Comparison of ENCODE assay signal across 28 mouse cellular contexts in genomic region chr7:144667091-144667490, GRCm38 (mm10).
A peak's percentile ranks its signal among the peaks of the same experiment; 100 is the strongest.
DNase-seq lines count a peak whose midpoint lies in the region; ATAC-seq and TF ChIP-seq lines count a peak whose summit lies in the region.
"Had no signal": no experiment of that assay in that cellular context is flagged by ENCODE, and none has a peak within 500 bp of the region (broad histone marks: within the 10 kb centered on the region; RNA-seq: fewer than 3 reads in every experiment).

No protein-coding gene starts in this region.

- TF ChIP-seq CTCF in lung, adult 2 months (IDR thresholded peaks at IDR 0.05; ENCODE audit: insufficient read depth, low read length): no peak

- WGBS in lung, embryonic 16.5 days: 82% methylated on average over 6 of the region's 6 CpGs
- 74% methylated on average over 6 of the region's 6 CpGs for WGBS in lung, adult 2 months

- H3K9ac ChIP-seq in lung, embryonic 16.5 days (ENCODE audit: low read length): no peak overlapping the region
- H3K9ac ChIP-seq: embryonic facial prominence, embryonic 13.5 days; forebrain, embryonic 12.5 days; forebrain, embryonic 15.5 days; heart, embryonic 13.5 days; hindbrain, embryonic 14.5 days had no signal

- H3K27me3 ChIP-seq in lung, embryonic 16.5 days (ENCODE audit: control insufficient read depth, insufficient read depth, low read depth, low read length): no peaks in the 10 kb centered on the region
- H3K27me3 ChIP-seq: embryonic facial prominence, embryonic 13.5 days; forebrain, embryonic 15.5 days; heart, embryonic 13.5 days had no signal

- no peak for TF ChIP-seq POLR2A in lung, adult 2 months (IDR thresholded peaks at IDR 0.05; ENCODE audit: borderline replicate concordance, extremely low read depth, low read depth, low read length)

- H3K4me1 ChIP-seq in lung, embryonic 16.5 days (replicated peaks; ENCODE audit: control insufficient read depth, insufficient read depth, low read length): peaks cover 22% of the 10 kb centered on the region
- H3K4me1 ChIP-seq in lung, adult 2 months (ENCODE audit: control insufficient read depth, insufficient read depth, low read length): no peaks in the 10 kb centered on the region
- H3K4me1 ChIP-seq: embryonic facial prominence, embryonic 13.5 days; forebrain, embryonic 15.5 days had no signal

- no peak overlapping the region for H3K4me3 ChIP-seq in lung, embryonic 16.5 days (ENCODE audit: low read length)
- H3K4me3 ChIP-seq in lung, adult 2 months (replicated peaks; ENCODE audit: extremely low read depth, low read depth, low read length): no peak overlapping the region
- H3K4me3 ChIP-seq: embryonic facial prominence, embryonic 10.5 days; embryonic facial prominence, embryonic 13.5 days; erythroblast, embryonic 14.5 days; forebrain, embryonic 12.5 days; forebrain, embryonic 15.5 days; heart, adult 2 months; heart, embryonic 10.5 days; heart, embryonic 13.5 days had no signal

- H3K9me3 ChIP-seq in lung, embryonic 16.5 days (ENCODE audit: control insufficient read depth, low read length): 0 out of 2 replicates have a peak, but pooled peaks cover 2% of the 10 kb centered on the region
- H3K9me3 ChIP-seq: embryonic facial prominence, embryonic 10.5 days; embryonic facial prominence, embryonic 13.5 days; forebrain, embryonic 12.5 days; forebrain, embryonic 15.5 days; heart, embryonic 10.5 days; heart, embryonic 13.5 days had no signal

- H3K27ac ChIP-seq in lung, embryonic 16.5 days (ENCODE audit: low read length): no peak overlapping the region
- H3K27ac ChIP-seq: embryonic facial prominence, embryonic 13.5 days; forebrain, embryonic 12.5 days; forebrain, embryonic 15.5 days; heart, adult 2 months; heart, embryonic 10.5 days; heart, embryonic 13.5 days; hindbrain, embryonic 14.5 days had no signal

- DNase-seq in lung, adult 2 months: no peak
- DNase-seq in lung, postnatal 10 days: peak; percentile 66
- peak; percentile 73 for DNase-seq in lung, postnatal 36 days
- no peak for DNase-seq in left cerebral cortex, postnatal 36 days (ENCODE audit: low spot score in 2 of 2)
- DNase-seq: adrenal gland, adult 8-10 months; adrenal gland, postnatal 25 days; cerebellum, adult 11-12 months; cerebellum, adult 8-10 months; cerebellum, postnatal 10 days; cerebellum, postnatal 36 days; embryo, embryonic 11 days; gastrocnemius, postnatal 10 days; gastrocnemius, postnatal 36 days; heart, adult 2 months; heart, postnatal 14 days; heart, postnatal 4 days had no signal

- peak; percentile 37; the same call in 1 of the 2 replicates for ATAC-seq in lung, embryonic 16.5 days (ENCODE audit: low read depth)
- no peak for ATAC-seq in megakaryocyte progenitor cell, adult 5-6 weeks (replicated peaks; ENCODE audit: poor library complexity)
- ATAC-seq: activated CD4-positive, CD25-positive, alpha-beta regulatory T cell, adult 4 months; CD4-positive, CD25-positive, alpha-beta regulatory T cell, adult 4 months; forebrain, embryonic 15.5 days had no signal

- H3K4me2 ChIP-seq in lung, embryonic 16.5 days (ENCODE audit: low read depth, low read length): no peak overlapping the region
- H3K4me2 ChIP-seq: embryonic facial prominence, embryonic 13.5 days; forebrain, embryonic 12.5 days; forebrain, embryonic 15.5 days; heart, embryonic 13.5 days; hindbrain, embryonic 14.5 days had no signal

- intact Hi-C loops in left cerebral cortex, postnatal 36 days (cut with DNase I): no loop called here

- peaks cover 2% of the 10 kb centered on the region; the same call in 1 of the 2 replicates for H3K36me3 ChIP-seq in lung, embryonic 16.5 days (ENCODE audit: control insufficient read depth, insufficient read depth, low read length)
- H3K36me3 ChIP-seq: embryonic facial prominence, embryonic 13.5 days; forebrain, embryonic 15.5 days; heart, embryonic 13.5 days had no signal

Comparison
In these comparisons a context has a peak if more than half of its experiments do, and no peak if none do; other contexts are left out.
1. DNase-seq: peak in lung, postnatal 10 days (single experiment) and lung, postnatal 36 days (single experiment); none in lung, adult 2 months (single experiment) and left cerebral cortex, postnatal 36 days (0 of 2).